Mouse (Mus musculus): ENCODE measurements at regions not wholly inside any gene's neighbourhood (a gene's known extent, or its start where the extent isn't known, plus 50 kb on each side); places are given as distances from the start of the nearest gene placed in this dataset.

GRCm38 (mm10) chr2:115516824-115517223 lies 64.7 kb upstream of the BC052040 start:
- Histone ChIP-seq H3K36me3 (ENCODE audit: control insufficient read depth, insufficient read depth, low read length) (no peaks in the 10 kb centered on the region), H3K9ac (ENCODE audit: low read depth, low read length) (no peak overlapping the region), H3K27ac (ENCODE audit: low read length) (no peak overlapping the region), H3K9me3 (ENCODE audit: control insufficient read depth, low read length) (no peaks in the 10 kb centered on the region), H3K4me1 (ENCODE audit: control insufficient read depth, insufficient read depth, low read length) (peaks cover 18% of the 10 kb centered on the region), H3K4me2 (ENCODE audit: low read depth, low read length) (no peak overlapping the region), H3K27me3 (replicated peaks; ENCODE audit: control insufficient read depth, insufficient read depth, low read length) (no peaks in the 10 kb centered on the region), H3K4me3 (ENCODE audit: low read length) (no peak overlapping the region)
- 57% methylated on average over 2 of the region's 2 CpGs for WGBS
- ATAC-seq, result peak; percentile 29; the same call in 1 of the 2 replicates

DNA sequence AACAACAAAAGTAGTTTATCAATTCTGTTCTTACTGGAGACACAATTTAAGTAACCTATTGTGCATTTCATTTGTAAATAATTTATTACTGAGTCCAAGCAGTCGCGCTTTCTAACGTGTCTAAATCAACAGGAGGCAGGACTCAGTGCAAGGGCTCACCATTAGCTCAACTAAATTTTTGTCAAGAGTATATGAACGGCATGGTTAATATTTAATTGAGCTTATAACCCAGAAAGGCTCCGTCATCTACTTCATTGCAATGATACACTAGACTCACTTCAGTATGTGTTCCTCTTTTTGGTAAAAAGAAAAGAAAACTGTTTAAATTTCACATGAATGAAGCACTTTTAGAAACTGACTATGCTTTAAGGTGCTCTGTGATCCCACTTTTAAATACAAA lies 61.5 kb upstream of the BC052040 start:
- Histone ChIP-seq H3K27ac (ENCODE audit: low read length) (peak overlapping the region; percentile 39; the same call in 1 of the 2 replicates), H3K4me3 (ENCODE audit: low read length) (no peak overlapping the region), H3K36me3 (ENCODE audit: control insufficient read depth, insufficient read depth, low read length) (no peaks in the 10 kb centered on the region), H3K4me1 (ENCODE audit: control insufficient read depth, insufficient read depth, low read length) (peaks cover 11% of the 10 kb centered on the region; the same call in 1 of the 2 replicates), H3K9me3 (ENCODE audit: control insufficient read depth, low read length) (no peaks in the 10 kb centered on the region), H3K27me3 (replicated peaks; ENCODE audit: control insufficient read depth, insufficient read depth, low read length) (no peaks in the 10 kb centered on the region), H3K4me2 (ENCODE audit: low read depth, low read length) (peak overlapping the region; percentile 32; the same call in 1 of the 2 replicates), H3K9ac (ENCODE audit: low read depth, low read length) (no peak overlapping the region)
- WGBS, result 46% methylated on average over 5 of the region's 5 CpGs
- ATAC-seq, result peak; percentile 71

DNA sequence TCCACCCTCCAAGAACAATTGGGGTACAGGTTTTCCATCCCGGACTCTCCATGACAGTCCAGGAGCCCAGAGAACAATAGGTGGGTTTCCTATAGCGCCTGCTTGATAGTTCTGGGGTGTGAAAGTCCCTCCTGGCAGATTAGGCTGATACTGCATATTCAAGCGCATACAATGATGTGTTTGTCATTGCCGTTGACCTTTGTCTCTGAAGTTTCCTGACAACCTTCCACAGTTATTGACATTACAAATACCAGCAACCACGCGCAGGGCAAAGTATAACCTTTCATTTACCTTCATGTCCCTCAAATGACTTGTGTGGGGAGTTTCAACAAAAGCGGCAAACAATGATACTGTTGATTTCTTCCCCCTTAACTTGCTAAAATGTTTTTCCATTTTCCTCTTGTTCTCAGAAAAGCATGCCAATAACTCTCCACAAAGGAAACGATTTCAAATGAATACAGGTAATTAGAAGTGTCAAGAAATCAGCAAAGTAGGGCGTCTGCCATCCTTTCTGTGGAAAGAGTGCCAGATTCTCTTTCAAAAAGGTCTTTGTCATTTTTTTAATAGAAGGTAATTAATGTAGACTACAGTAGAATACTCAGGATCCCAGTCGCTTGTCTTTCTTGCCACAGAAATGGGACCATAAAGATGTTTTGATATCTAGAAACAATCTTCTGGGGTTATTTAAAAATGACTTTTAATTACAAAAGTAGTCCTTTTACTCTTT lies 60.9 kb upstream of the BC052040 start:
- WGBS, result 49% methylated on average over 10 of the region's 10 CpGs
- Histone ChIP-seq H3K27me3 (replicated peaks; ENCODE audit: control insufficient read depth, insufficient read depth, low read length) (no peaks in the 10 kb centered on the region), H3K27ac (ENCODE audit: low read length) (peak overlapping the region; percentile 39; the same call in 1 of the 2 replicates), H3K4me2 (ENCODE audit: low read depth, low read length) (peak overlapping the region; percentile 32; the same call in 1 of the 2 replicates), H3K4me1 (ENCODE audit: control insufficient read depth, insufficient read depth, low read length) (peaks cover 11% of the 10 kb centered on the region; the same call in 1 of the 2 replicates), H3K9ac (ENCODE audit: low read depth, low read length) (no peak overlapping the region), H3K9me3 (ENCODE audit: control insufficient read depth, low read length) (no peaks in the 10 kb centered on the region), H3K4me3 (ENCODE audit: low read length) (no peak overlapping the region), H3K36me3 (ENCODE audit: control insufficient read depth, insufficient read depth, low read length) (no peaks in the 10 kb centered on the region)
- ATAC-seq, result peak; percentile 92

DNA sequence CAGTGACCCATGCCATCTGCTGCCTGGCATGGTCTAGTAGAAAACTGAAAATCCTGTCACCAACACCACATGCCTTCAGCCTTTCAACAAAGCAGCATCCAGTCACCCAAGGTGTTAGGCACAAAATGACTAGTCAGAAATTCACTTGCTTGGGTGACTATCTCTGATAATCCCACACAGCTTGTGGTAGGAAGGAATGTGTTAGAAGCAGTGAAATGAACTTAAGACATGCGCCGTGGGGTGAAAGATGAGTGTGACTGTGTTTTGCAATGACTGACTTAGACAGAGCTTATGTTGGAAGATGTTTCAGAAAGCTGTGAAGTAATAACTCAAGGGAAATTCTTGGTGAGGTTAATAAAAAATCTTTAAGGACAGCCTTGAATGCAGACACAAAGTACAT lies 51.6 kb upstream of the BC052040 start:
- no peak for ATAC-seq
- Histone ChIP-seq H3K9me3 (ENCODE audit: control insufficient read depth, low read length) (no peaks in the 10 kb centered on the region), H3K4me1 (ENCODE audit: control insufficient read depth, insufficient read depth, low read length) (no peaks in the 10 kb centered on the region), H3K36me3 (ENCODE audit: control insufficient read depth, insufficient read depth, low read length) (no peaks in the 10 kb centered on the region), H3K9ac (ENCODE audit: low read depth, low read length) (no peak overlapping the region), H3K27me3 (replicated peaks; ENCODE audit: control insufficient read depth, insufficient read depth, low read length) (no peaks in the 10 kb centered on the region), H3K27ac (ENCODE audit: low read length) (no peak overlapping the region), H3K4me2 (ENCODE audit: low read depth, low read length) (no peak overlapping the region), H3K4me3 (ENCODE audit: low read length) (no peak overlapping the region)
- WGBS, result 88% methylated on average over 2 of the region's 2 CpGs

Measured in intestine, embryonic 16.5 days (tissue).